Mouse (Mus musculus): ENCODE measurements around the gene Carns1.
"Not testable (repeated sequence)": the region's sequence is repeated elsewhere in the genome, so short reads cannot be mapped to it uniquely, and the experiment has no call there.

Carns1 gene

DNA sequence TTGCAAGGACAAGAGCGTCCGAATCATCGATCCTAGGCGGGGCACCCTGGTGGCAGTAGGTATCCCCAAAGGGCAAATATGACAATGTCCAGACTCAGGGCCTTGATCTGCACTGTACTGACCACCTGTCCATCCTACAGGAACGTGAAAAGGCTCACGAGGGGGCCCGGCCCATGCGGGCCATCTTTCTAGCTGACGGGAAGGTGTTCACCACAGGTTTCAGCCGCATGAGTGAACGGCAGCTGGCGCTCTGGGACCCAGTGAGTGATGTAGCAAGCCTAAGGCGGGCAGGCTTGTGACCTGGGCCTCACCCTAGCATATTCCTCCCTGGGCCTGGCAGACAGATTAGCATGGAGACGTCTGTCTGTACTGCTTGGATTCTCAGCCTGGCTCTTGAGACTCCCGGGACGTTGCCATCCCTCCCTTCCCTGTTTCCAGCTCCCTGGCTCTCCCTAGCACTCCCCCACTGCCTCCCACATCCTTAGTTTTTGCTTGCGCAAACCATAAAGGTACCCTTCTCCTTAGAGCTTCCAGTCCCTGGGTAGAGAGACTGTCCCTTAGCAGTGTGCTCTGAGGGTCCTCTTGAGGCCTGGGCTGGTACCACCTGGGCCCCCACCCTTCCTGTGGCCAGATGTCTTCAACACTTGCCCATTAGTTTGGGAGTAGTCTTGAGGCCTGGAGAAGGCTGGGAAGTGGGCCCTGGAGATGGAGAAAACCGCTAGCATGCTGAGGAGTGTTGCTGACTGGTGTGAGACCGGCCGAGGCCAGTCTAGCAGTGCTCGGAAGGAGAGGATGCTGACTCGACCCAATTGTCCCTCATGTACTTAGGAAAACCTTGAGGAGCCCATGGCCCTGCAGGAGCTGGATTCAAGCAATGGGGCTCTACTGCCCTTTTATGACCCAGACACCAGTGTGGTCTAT is 24.5 kb downstream of the Carns1 start:
- peak; percentile 72 for DNase-seq (ENCODE audit: low spot score)

DNA sequence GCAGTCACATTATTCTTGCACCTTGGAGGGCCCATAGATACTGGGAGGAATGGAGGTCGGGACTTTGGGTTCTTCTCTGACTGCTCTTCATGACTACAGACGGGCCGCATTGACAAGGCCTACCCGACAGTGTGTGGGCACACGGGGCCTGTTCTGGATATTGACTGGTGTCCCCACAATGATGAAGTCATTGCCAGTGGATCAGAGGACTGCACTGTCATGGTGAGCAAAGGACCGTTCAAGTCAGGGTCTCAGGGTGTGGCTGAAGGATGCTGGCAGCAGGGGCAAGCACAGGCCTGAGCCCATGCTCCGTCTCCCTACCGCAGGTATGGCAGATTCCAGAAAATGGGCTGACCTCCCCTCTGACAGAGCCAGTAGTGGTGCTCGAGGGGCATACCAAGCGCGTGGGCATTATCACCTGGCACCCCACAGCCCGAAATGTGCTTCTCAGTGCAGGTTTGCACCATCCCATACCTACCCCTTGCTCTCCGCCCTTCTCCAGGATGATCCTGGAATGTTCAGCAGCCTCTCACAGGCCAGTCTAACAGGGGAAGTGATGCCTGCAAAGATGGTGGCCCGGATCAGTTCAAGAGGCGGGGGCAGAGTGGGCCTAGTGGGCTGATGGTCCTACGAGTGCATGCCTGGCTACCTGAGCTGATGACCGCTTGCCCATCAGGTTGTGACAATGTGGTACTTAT is 25.4 kb downstream of the Carns1 start:
- DNase-seq (ENCODE audit: low spot score), result no peak

DNA sequence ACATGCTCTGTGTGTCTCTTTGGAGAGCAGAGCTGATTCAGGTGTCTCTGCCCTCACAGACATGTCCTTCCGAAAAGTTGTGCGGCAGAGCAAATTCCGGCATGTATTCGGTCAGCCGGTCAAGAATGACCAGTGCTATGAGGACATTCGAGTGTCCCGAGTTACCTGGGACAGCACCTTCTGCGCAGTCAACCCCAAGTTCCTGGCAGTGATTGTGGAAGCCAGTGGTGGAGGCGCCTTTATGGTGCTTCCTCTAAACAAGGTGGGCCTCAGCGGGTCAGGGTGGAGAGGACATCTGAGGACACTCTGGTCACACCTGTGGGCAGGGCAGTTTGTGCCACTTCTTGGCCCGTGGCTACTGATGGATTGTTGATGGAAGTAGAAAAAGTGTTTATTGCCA is 26.0 kb downstream of the Carns1 start:
- no peak for DNase-seq (ENCODE audit: low spot score)

DNA sequence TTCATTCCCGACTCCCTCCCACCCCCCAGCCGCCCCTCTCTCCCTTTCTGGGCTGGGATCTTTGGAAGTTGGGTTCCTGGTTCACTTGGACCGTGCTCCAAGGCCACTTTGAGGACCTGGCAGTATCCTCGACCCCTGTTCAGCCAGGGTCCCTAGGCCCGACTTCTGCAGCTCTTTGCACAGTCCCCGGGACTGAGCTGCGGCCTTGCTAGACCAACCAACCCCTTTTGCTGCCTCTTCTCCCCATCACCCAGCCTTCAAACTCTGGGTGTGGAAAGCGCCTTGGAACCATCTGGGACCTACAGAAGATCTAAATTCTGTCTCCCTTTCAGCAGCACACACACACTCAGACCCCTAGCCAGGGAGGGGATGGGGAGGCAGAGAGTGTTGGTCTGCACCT is 26.5 kb downstream of the Carns1 start:
- DNase-seq (ENCODE audit: low spot score), result no peak

DNA sequence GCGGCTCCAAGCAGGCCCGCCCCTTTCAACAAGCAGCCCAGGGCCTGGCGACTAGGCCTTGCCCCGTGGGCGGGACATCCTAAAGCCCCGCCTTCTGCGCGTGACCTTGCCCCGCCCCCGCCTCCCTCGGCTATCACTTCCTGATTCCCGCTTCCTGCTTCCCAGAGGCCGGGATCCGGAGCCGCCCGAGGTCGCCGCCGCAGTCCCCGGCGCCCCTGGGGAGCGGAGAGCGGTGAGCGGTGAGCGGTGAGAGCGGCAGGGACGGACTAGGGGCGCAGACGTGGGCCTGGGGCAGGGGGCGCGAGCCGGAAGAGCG is 26.8 kb downstream of the Carns1 start, which contains the start of gene Coro1b:
Coro1b (plus strand) TSS at position 129 of the 316 bp plus-strand sequence.
- DNase-seq (ENCODE audit: low spot score), result peak; percentile 99

DNA sequence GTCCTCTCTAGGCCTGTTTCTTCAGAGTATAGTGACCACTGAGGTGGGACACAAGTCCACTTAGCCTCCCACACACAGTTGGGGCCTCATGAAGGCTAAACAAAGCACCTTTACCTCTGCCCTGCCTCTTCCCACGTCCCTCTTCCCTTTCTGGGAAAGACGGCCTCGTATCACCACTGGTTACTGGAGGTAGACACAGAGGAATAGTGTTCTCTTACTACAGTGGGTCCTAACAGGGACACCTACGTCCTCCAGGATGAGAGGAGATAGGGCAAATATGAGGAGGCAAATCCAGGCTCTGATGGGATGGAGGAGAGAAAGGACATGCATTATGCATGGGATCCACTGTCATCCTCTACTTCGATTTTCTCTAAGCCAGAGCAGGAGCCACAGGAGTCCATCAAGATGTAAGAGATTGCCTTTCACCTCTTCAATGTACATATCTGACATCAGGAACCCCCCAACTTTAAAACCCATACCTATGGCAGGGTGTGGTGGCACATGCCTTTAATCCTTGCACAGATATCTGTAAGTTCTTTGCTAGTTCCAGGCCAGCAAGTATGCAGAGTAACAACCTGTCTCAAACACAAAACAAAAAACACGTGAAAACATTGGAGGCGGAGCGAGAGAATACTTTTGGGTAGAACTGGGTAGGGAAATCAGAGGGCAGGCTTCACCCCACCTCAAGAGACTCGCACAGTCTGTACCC is 27.3 kb downstream of the Carns1 start:
- DNase-seq (ENCODE audit: low spot score), result no peak

DNA sequence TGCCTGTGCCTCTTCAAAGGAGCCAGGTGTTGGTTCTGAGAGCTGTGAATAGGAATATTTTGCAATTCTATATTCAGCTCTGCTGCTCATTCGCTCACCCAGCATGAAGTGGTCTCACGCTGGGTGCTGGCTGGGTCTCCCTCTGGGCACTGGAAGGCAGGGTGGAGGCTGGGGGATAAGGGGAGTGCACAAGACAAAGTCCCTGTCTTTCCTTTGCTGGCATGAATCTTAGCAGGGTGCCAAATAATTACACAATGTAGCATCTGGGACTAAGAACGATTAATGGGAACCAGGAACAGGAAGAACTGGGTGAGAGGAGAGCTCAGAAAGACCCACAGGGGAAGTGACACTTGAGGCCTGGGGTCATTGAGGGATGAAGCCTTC is 28.3 kb downstream of the Carns1 start:
- DNase-seq (ENCODE audit: low spot score), result no peak

DNA sequence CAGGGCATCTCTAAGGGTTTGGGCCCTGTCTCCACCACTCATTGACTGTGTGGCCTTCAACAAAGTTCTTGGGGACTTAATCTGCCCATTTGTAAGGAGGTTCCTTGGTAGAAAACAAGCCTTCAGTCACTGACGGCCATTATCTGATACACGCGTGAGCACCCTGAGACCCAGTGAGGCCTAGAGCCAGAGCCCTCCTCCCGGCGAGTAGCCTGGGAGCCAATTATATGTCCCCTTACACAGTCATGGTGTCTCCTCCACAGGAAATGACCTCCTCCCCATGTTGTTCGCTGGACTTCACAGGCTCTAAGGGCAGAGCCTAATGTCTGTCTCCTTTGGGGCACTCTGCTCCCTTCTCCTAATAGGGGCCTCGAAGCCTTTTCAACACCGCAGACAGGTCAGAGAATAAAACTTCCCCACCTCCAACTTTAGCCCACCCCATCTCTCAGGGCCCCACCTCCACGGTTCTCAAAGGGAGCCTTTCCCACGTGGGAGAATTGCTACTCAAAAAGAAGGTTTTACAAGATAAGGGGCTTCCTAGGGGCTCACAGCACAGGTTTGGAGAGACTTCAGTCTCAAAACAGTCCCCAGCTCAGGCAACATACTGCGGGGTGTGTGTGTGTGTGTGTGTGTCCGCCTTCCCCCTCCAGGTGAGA is 28.8 kb downstream of the Carns1 start:
- DNase-seq (ENCODE audit: low spot score), result no peak

DNA sequence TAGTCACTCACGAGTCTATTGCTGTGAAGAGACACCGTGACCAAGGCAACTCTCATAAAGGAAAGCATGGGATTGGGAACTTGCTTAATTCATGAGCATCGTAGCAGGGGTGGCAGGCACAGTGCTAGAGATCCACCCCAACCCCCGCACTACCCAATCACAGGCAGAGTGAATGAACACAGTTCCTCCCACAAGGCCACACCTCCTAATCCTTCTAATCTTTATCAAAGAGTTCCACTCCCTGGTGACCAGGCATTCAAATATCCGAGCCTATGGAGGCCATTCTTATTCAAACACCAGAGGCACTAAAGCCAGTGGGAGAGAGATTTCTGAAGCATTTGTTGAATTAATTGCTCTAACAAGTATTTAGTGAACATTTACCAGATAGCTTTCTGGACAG is 29.3 kb downstream of the Carns1 start:
- no peak for DNase-seq (ENCODE audit: low spot score)

DNA sequence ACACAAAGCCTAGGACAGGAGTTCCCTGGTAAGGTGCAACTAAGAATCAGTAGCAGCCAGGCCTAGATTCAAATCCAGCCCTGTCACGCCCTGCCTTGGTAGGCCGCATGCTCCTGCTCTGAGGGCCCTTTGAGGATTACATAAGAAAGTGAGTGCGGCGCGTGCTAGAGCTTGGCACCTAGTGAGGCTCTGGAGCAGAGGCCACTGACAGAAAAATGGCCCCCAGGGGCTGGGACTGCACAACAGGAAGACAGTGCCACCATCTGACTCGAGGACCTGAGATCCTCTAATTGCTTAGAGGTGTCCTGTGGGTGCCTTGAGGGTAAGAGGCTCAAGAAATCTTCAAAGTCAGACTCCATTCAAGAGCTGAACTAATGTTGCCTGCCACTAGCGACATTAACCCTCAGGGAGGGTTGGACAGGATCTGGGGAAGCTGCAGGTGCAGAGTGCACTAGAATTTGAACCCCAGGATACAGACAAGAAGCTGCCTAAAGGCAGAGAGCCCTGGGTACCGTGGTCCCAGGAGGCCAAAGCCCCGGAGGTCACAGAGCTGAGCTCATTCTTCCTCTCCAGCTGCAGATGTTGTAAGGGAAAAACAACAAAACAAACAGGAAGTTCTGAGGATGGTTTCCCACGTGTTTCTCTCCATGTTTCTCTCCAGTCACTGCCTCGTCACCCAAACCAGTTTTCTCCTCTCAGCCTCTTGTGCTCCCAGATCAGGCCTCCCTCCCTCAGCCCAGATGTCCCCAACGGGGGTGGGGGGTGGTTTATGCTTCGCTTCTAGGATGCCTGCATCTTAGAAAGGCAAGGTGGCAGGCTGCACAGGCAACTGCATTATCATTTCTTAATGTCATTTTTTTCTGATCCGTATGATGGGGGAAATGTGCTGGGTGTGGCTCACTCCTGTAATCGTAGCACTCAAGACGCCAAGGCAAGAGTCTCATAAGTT is 30.5 kb downstream of the Carns1 start:
- DNase-seq (ENCODE audit: low spot score), result no peak

DNA sequence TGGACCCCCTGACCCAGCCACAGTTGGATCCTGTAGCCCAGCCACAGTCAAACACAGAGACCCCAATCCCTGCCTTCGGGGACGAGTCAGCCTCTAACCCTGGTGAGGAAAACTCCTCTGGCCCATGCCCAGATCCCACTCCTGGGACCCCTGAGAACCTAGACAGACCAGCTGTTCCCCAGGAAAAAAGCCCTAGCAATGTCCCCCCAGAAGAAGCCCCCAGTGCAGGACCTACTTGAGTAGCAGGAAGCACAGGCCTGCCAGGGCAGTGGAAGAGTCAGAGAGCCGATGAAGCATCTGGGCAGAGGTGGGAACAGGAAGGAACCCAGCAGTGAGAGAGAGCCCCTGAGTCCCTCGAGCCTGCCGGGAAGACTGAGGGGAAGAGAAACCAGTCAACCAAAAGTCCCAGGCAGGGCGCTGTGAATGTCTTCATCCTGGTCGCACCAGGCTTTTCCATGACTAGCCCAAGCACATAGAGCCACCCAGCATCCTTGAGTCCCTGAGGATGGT is 31.5 kb downstream of the Carns1 start, which contains the start of gene Cabp4:
Cabp4 (minus strand) TSS at position 275 of the 510 bp plus-strand sequence.
- DNase-seq (ENCODE audit: low spot score), result no peak

DNA sequence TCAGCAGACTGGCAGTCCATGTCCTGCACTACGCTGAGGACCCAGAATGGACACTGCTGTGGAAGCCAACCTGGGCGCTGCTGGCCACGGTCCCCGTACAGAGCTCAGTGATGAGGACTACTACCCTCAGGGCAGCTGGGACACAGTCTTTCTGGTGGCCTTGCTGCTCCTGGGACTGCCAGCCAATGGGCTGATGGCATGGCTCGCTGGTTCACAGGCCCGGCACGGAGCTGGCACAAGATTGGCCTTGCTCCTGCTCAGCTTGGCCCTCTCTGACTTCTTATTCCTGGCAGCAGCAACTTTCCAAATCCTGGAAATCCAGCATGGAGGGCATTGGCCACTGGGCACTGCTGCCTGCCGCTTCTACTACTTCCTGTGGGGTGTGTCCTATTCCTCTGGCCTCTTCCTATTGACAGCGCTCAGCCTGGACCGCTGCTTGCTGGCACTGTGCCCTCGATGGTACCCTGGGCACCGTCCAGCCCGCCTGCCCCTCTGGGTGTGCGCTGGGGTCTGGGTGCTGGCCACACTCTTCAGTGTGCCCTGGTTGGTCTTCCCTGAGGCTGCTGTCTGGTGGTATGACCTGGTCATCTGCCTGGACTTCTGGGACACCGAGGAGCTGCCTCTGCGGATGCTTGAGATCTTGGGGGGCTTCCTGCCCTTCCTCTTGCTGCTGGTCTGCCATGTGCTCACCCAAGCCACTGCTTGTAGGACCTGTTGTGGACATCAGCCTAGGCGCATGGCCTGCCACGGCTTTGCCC is 32.7 kb downstream of the Carns1 start:
- DNase-seq (ENCODE audit: low spot score), result no peak

DNA sequence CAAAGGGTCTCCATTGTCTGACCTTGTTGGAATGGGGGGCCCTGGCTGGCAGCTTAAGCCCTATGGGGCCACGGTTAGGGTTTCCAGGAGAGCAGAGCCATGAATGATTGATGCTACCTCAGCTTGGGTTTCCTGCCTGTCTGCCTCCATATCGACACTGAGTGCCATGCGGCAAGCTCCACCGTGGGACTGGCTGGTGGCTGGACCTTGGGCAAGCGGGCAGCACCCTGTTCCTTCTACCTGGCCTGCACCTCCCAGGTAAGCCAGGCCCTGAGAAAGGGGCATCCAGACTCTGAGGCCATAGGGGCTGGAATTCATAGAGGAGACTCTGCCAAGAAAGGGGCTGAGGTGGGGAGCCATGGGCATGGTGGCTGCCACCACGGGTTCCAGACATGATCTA is 35.1 kb downstream of the Carns1 start:
- no peak for DNase-seq (ENCODE audit: low spot score)

DNA sequence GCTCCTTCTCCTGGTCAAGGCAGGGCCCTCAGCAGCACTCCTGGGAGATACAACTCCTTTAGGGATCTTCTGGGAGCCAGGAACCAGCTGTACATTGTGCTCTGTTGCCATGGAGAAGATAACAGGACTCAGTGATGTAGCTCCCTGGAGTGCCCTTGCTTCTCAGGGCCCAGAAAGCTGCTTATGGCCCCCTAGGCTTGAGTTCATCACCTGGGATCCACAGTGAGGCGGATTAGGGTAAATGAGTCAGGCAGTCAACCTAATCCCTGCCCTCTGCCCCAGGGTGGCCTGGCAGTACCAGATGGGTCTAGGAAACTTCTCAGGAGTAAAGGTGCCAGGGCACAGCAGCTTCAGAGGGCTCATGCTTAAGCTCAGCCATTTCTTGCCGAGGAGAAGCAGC is 35.8 kb downstream of the Carns1 start, which contains the start of gene Gpr152:
Gpr152 (plus strand) TSS at position 342 of the 400 bp plus-strand sequence.
- no peak for DNase-seq (ENCODE audit: low spot score)

DNA sequence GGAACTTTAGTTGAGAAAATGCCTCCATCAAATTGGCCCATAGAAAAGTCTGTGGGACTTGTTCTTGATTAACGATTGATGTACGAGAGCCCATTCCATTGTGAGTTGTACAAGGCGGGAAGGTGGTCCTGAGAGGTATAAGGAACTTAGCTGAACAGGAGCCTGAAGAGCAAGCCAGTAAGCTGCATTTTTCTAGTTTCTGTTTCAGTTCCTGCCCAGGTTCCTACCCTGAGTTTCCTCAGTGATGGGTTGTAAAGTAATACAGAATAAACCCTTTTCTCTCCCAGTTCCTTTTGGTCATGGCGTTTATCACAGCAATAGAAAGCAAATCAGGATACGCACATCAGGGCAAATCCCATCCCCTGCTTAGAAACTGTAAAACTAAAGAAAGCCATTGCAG is 37.4 kb downstream of the Carns1 start:
- no peak for DNase-seq (ENCODE audit: low spot score)

DNA sequence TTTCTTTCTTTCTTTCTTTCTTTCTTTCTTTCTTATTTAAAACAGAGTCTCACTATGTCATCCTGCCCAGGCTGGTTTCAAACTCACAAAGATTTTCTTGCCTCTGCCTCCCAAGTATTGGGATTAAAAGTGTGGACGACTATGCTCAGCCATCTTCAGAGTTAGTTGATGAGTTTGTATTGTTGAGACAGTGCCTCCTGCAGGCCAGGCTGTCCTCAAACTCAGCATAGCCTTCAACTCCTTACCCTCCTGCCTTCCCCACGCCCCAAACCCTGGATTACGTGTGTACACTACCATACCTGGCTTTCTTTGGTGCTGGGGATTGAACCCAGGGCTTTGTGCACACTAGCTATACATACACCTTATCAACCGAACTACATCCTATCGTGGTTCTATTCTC is 38.8 kb downstream of the Carns1 start:
- DNase-seq (ENCODE audit: low spot score), result no peak

DNA sequence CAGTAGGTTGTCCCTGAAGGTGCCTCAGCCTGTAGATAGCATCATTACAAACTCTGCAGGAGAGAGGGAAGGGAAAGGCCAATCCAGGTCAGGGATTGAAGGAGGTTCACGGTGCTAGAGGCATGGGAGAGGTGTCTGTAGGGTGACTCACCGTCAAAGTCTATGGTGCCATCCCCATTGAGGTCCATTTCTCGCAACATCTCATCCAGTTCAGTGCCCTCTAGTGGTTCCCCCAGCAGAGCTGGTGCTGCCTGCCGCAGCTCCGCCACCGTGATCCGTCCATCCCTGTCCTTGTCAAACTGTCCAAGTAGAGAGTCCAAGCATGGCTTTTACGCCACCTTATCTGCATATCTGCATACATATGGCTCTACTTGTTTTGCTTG is 39.3 kb downstream of the Carns1 start:
- not testable (repeated sequence) for DNase-seq (ENCODE audit: low spot score)

DNA sequence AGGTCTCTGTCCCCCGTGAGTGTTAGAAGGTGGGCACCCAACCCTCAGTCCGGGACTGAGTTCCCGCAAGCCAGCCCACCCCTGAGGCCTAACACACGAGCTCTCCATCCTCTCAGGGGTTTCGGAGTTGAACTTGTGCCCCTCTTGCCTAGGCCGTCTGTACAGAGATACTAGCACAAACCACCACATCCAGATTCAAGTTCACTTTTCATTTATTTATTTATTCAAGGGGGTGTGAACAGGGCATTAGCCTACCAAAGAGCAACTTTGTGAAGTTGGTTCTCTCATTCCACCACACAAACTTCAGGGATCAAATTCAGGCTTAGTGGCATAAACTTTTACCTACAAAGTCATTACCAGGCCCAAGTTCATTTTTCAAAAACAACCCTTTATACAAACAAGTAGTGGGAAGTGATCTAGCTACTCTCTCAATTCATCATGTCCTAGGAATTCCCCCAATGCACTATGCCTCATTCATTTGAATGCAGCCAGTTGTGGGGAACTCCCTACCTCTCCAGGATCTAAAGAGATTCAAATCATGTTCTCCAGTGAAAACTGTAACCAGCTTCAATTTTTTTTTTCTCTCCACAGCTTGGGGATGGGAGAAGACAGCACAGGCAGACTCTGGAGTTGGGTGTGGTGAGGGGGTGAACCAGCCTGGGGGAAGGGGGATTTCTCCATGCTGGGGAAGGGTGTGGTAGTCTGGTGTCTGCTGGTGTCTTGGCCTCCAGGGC is 39.9 kb downstream of the Carns1 start:
- not testable (repeated sequence) for DNase-seq (ENCODE audit: low spot score)

DNA sequence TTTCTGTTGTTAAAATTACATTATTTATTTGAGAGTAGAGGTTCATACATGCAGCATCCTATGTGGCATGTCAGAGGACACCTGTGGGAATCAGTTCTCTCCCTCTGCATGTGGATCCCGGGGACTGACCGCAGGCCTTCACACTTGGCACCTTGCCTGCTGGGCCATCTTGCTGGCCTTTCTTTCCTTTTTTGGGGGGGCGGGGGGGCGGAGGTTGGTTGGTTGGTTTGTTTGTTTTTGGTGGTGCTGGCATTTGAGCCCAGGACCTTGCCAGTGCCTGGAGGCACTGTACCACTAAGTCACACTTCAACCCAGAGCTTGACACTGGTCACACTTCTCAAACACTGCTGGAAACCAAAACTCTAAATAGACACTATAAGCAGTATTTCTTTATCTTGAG is 40.9 kb downstream of the Carns1 start:
- DNase-seq (ENCODE audit: low spot score), result no peak

All from testis, postnatal 10 days (tissue).